Mouse (Mus musculus) limb, embryonic 12.5 days (tissue): ENCODE results near the gene Mterf1a. TPM values are rescaled to one million over a fixed set of nuclear protein-coding genes. Genes with fewer than 3 reads are reported as not detected.
A peak's percentile ranks its signal among the peaks of the same experiment; 100 is the strongest.
"Not testable (repeated sequence)": the region's sequence is repeated elsewhere in the genome, so short reads cannot be mapped to it uniquely, and the experiment has no call there.

Experiments
- ATAC-seq: fragments of 200-750 bp; cut with Nextera tagmentation; 2 replicates; pipeline ENCODE4 v1.8.0; 2017; ENCODE audit warnings: low read depth, moderate TSS enrichment; ENCODE audit not compliant: insufficient number of reproducible peaks, insufficient read depth, low FRiP score, low TSS enrichment
- H3K27ac ChIP-seq: fragments of 300-500 bp; sonication (generic); 2 replicates; pipeline ENCODE4 v1.5.1; 2016; ENCODE audit warnings: mild to moderate bottlenecking, moderate library complexity
- H3K27me3 ChIP-seq: fragments of 300-500 bp; sonication (generic); 2 replicates; pipeline ENCODE4 v1.6.1; 2016; ENCODE audit warnings: mild to moderate bottlenecking, moderate library complexity
- H3K36me3 ChIP-seq: fragments of 300-500 bp; sonication (generic); 2 replicates; pipeline ENCODE4 v1.6.1; 2016; ENCODE audit warnings: mild to moderate bottlenecking, moderate library complexity
- H3K4me1 ChIP-seq: fragments of 300-500 bp; sonication (generic); replicated peaks from 2 replicates; pipeline ENCODE4 v1.6.1; 2016
- H3K4me2 ChIP-seq: fragments of 300-500 bp; sonication (generic); 2 replicates; pipeline ENCODE4 v1.6.1; 2016; ENCODE audit warnings: mild to moderate bottlenecking, moderate library complexity
- H3K4me3 ChIP-seq: fragments of 300-500 bp; sonication (generic); replicated peaks from 2 replicates; pipeline ENCODE4 v1.5.1; 2016; ENCODE audit warnings: mild to moderate bottlenecking
- H3K9ac ChIP-seq: fragments of 300-500 bp; sonication (generic); replicated peaks from 2 replicates; pipeline ENCODE4 v1.6.1; 2016; ENCODE audit warnings: mild to moderate bottlenecking, moderate library complexity
- H3K9me3 ChIP-seq: fragments of 300-500 bp; sonication (generic); 2 replicates; pipeline ENCODE4 v1.6.1; 2016; ENCODE audit warnings: mild to moderate bottlenecking, moderate library complexity
- WGBS: fragments of 180-500 bp; shearing (Covaris S2); methylation state at CpG from one replicate; pipeline ENCODE4 v1.1.7; 2016; 5-methylcytosine and 5-hydroxymethylcytosine counted together
- polyA plus RNA-seq: library from polyadenylated mRNA; unstranded; fragments of >200 nt; fragmentation: Nextera tagmentation; extraction: Ambion mirVana; gene quantifications from 2 replicates; pipeline ENCODE4 v1.2.1, GENCODE M21; 2016

Mterf1a gene
- polyA plus RNA-seq, 1 experiment from 2014 or later, result 9.6 TPM

DNA sequence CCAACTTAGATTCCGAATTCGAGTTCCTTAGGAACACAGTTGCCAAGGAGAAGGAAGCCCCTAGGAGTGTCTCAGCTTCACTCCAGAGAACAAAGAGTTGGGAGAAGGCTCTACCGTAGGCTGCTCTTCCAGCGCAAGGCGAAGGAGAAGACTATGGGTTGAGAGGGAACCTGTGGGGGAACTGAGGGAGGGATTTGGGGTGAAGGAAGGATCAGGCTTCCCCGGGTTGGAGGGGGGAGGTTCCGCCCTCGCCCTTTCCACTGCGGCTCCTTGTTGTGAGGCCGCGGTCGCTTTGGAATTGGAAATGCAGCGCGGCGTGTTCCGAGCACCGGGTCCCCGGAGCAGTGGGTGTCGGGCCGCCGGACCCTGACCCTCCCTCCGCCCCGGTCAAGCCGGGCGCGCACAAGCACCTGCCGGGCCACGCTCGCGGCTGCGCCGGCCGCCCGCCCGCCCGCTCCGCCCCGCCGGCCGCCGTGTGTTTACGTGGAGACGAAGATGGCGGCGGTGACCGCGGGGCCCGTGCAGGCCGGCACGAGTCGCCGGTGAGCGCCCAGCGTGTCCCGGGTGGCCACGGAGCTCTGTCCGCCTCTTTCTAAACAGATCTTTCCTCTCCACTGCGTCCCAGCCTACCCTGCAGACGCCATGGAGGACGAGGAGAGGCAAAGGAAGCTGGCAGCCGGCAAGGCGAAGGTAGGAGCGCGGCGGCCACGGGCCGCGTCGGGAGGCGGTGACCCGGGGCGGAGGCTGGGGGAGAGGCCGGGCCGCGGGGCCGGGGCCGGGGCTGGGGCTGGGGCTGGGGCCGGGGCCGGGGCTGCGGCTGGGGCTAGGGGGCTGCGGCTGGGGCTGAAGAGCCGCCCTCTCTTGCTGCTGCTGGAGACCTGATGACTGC, 34.3 kb upstream of the Mterf1a start, which contains the start of gene Akap9:
Akap9 (plus strand) TSS at position 254 of the 889 bp plus-strand sequence.
- ATAC-seq, result peak; percentile 78
- peaks cover 21% of the 10 kb centered on the region for H3K4me1 ChIP-seq
- peak within 1 kb of the TSS; percentile 98 for H3K9ac ChIP-seq
- no peaks in the 10 kb centered on the region for H3K9me3 ChIP-seq
- H3K27me3 ChIP-seq, result no peaks in the 10 kb centered on the region
- WGBS, result under 1% methylated on average over 79 of the region's 82 CpGs
- peak within 1 kb of the TSS; percentile 87 for H3K4me3 ChIP-seq
- H3K36me3 ChIP-seq, result no peaks in the 10 kb centered on the region
- peak within 1 kb of the TSS; percentile 73 for H3K4me2 ChIP-seq
- peak within 1 kb of the TSS; percentile 95 for H3K27ac ChIP-seq

- no peak overlapping the region for H3K27ac ChIP-seq
- H3K4me1 ChIP-seq, result peaks cover 19% of the 10 kb centered on the region
- no peak overlapping the region for H3K4me2 ChIP-seq
- no peak for ATAC-seq
- no peaks in the 10 kb centered on the region for H3K27me3 ChIP-seq
- H3K36me3 ChIP-seq, result no peaks in the 10 kb centered on the region
- no peak overlapping the region for H3K9ac ChIP-seq
- no peaks in the 10 kb centered on the region for H3K9me3 ChIP-seq
- H3K4me3 ChIP-seq, result no peak overlapping the region
- WGBS, result 48% methylated on average over 4 of the region's 4 CpGs
These were observed 32.9 kb upstream of the Mterf1a start for GRCm38 (mm10) chr5:3926666-3927065.

- Histone ChIP-seq H3K4me3 (no peak overlapping the region), H3K36me3 (no peaks in the 10 kb centered on the region), H3K9me3 (no peaks in the 10 kb centered on the region), H3K27me3 (no peaks in the 10 kb centered on the region), H3K27ac (no peak overlapping the region), H3K9ac (no peak overlapping the region), H3K4me1 (no peaks in the 10 kb centered on the region), H3K4me2 (no peak overlapping the region)
- 82% methylated on average over 2 of the region's 2 CpGs for WGBS
- no peak for ATAC-seq
These were observed 28.6 kb upstream of the Mterf1a start for GRCm38 (mm10) chr5:3922350-3922749.

GRCm38 (mm10) chr5:3905471-3905870, 11.7 kb upstream of the Mterf1a start:
- no peak overlapping the region for H3K4me2 ChIP-seq
- H3K27ac ChIP-seq, result no peak overlapping the region
- H3K4me3 ChIP-seq, result no peak overlapping the region
- H3K27me3 ChIP-seq, result no peaks in the 10 kb centered on the region
- 72% methylated on average over 2 of the region's 2 CpGs for WGBS
- H3K9me3 ChIP-seq, result no peaks in the 10 kb centered on the region
- ATAC-seq, result no peak
- H3K9ac ChIP-seq, result no peak overlapping the region
- no peaks in the 10 kb centered on the region for H3K4me1 ChIP-seq
- no peaks in the 10 kb centered on the region for H3K36me3 ChIP-seq

- not testable (repeated sequence) for H3K27ac ChIP-seq, H3K9me3 ChIP-seq, H3K4me2 ChIP-seq, H3K27me3 ChIP-seq, H3K4me3 ChIP-seq, H3K36me3 ChIP-seq, H3K4me1 ChIP-seq, H3K9ac ChIP-seq, ATAC-seq
- 93% methylated on average over 4 of the region's 4 CpGs for WGBS
These were observed 524 bp upstream of the Mterf1a start for GRCm38 (mm10) chr5:3894294-3894619.

GRCm38 (mm10) chr5:3889201-3889600, 4.5 kb downstream of the Mterf1a start:
- no peaks in the 10 kb centered on the region for H3K9me3 ChIP-seq
- ATAC-seq, result no peak
- H3K9ac ChIP-seq, result no peak overlapping the region
- H3K36me3 ChIP-seq, result no peaks in the 10 kb centered on the region; the same call in 1 of the 2 replicates
- no peak overlapping the region for H3K27ac ChIP-seq
- no peaks in the 10 kb centered on the region for H3K4me1 ChIP-seq
- no peaks in the 10 kb centered on the region for H3K27me3 ChIP-seq
- no peak overlapping the region for H3K4me2 ChIP-seq
- H3K4me3 ChIP-seq, result no peak overlapping the region

DNA sequence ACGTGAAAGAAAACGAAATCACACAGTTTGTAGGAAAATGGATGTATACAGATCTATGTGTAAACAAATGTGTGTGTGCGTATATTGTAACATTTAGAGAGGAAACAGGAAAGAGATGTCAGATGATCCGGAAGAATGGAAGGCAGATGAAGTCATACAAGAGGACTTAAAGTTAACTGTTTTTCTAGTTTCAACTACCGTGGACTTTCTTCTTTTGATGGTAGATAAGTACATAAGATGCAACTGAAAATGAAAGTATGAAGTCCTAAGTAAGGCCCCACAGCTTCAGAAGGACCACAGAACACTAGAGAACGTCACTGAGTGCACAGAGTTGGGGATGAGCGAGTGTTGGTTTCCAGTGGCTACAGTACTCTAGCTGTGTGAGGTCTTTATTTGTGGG, 6.9 kb downstream of the Mterf1a start:
- not testable (repeated sequence) for H3K9me3 ChIP-seq, H3K9ac ChIP-seq, H3K4me2 ChIP-seq, H3K27me3 ChIP-seq, H3K27ac ChIP-seq, H3K36me3 ChIP-seq, H3K4me3 ChIP-seq, ATAC-seq, H3K4me1 ChIP-seq
- 87% methylated on average over 7 of the region's 7 CpGs for WGBS

- H3K9ac ChIP-seq, result no peak overlapping the region
- no peak overlapping the region for H3K4me2 ChIP-seq
- H3K9me3 ChIP-seq, result no peaks in the 10 kb centered on the region
- 87% methylated on average over 3 of the region's 3 CpGs for WGBS
- no peaks in the 10 kb centered on the region for H3K36me3 ChIP-seq
- H3K27ac ChIP-seq, result no peak overlapping the region
- no peaks in the 10 kb centered on the region for H3K27me3 ChIP-seq
- no peaks in the 10 kb centered on the region for H3K4me1 ChIP-seq
- ATAC-seq, result no peak
- no peak overlapping the region for H3K4me3 ChIP-seq
These were observed 20.2 kb downstream of the Mterf1a start for GRCm38 (mm10) chr5:3873485-3873884.

DNA sequence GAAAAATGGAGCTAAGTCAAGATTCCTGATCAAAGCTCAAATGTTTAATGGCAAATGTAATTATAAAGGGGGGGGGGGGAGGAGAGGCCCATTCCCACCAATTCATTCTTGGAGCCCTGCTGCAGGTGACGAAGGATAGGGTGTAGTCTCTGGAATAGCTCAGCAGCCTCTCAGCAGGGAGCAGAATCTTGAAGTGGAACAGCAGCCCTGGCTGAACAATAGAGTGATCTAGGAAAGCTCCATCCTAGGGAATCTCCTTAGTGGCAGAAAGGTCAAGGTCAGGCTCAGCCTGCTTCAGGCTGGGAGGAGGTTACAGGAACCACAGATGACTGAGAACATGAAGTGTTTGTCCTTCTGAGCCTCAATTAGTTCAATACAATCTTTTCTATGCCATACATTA, 21.4 kb downstream of the Mterf1a start:
- Histone ChIP-seq H3K36me3 (no peaks in the 10 kb centered on the region), H3K27me3 (no peaks in the 10 kb centered on the region), H3K4me1 (no peaks in the 10 kb centered on the region), H3K4me2 (no peak overlapping the region), H3K27ac (no peak overlapping the region), H3K9me3 (no peaks in the 10 kb centered on the region), H3K4me3 (no peak overlapping the region), H3K9ac (no peak overlapping the region)
- no peak for ATAC-seq
- 57% methylated on average over 1 of the region's 1 CpGs for WGBS

DNA sequence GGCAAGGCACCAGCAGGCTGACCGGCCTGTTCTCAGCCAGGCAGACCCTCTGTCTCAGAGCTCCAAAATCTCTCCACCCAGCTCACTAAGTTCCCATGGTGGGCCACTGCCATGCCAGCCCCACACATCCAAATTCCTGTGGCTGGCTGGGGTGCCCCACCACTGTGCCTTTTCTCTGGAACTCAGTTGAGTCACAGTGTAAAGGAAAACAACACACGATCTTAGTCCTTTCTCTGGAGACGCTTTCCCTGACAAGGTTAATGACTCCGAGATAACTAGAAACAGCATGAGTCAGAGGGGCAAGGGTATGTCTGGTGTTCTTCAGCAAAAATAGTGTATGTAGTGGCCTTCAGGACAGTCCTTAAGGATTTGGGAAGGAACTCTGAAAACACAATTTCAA, 23.6 kb downstream of the Mterf1a start:
- Histone ChIP-seq H3K4me3 (no peak overlapping the region), H3K9ac (no peak overlapping the region), H3K36me3 (no peaks in the 10 kb centered on the region), H3K27me3 (no peaks in the 10 kb centered on the region), H3K9me3 (no peaks in the 10 kb centered on the region), H3K4me1 (no peaks in the 10 kb centered on the region), H3K4me2 (no peak overlapping the region), H3K27ac (no peak overlapping the region)
- WGBS, result 67% methylated on average over 4 of the region's 4 CpGs
- no peak for ATAC-seq

DNA sequence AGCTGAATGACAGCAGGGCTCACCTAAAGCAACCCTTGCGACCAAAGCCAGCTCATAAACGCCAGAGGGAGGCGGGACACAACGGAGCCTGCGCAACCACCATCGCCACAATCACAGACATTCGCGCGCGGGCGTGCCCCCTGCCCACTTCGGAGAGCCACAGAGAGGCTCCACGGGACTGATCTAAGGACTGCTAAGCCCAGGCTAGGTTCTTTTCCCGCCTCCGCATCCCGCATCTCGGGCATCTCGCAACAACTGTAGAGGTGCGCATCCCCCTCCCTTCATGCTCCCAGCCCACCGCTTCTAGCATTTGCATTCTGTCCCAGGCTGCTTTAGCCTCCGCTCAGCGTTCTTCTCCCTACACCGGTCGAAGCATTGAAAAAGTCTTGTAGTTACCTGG, 48.7 kb downstream of the Mterf1a start, which contains the start of gene Lrrd1:
Lrrd1 (plus strand) TSS at position 148 of the 400 bp plus-strand sequence.
- Histone ChIP-seq H3K4me3 (peak within 1 kb of the TSS; percentile 45), H3K36me3 (peaks cover 16% of the 10 kb centered on the region), H3K27ac (no peak within 1 kb of the TSS), H3K4me2 (peak within 1 kb of the TSS; percentile 76), H3K4me1 (0 out of 2 replicates have a peak, but pooled peaks cover 8% of the 10 kb centered on the region), H3K27me3 (no peaks in the 10 kb centered on the region; the same call in 1 of the 2 replicates), H3K9ac (peak within 1 kb of the TSS; percentile 60), H3K9me3 (no peaks in the 10 kb centered on the region)
- 6% methylated on average over 24 of the region's 24 CpGs for WGBS
- no peak for ATAC-seq
